Mouse (Mus musculus): ENCODE measurements at regions not wholly inside any gene's neighbourhood (a gene's known extent, or its start where the extent isn't known, plus 50 kb on each side); places are given as distances from the start of the nearest gene placed in this dataset.

- no peak for TF ChIP-seq CTCF (IDR thresholded peaks at IDR 0.05)
- no peak overlapping the region for H3K27ac ChIP-seq (ENCODE audit: low read depth, low read length)
- no peaks in the 10 kb centered on the region for H3K4me1 ChIP-seq (ENCODE audit: insufficient read depth, low read length)
- H3K9me3 ChIP-seq (ENCODE audit: low read length), result no peaks in the 10 kb centered on the region
- ATAC-seq (ENCODE audit: low FRiP score) (no peak), DNase-seq (ENCODE audit: low spot score) (no peak)
- no peak overlapping the region for H3K4me3 ChIP-seq (ENCODE audit: low read depth, low read length)
- no peak overlapping the region for H3K9ac ChIP-seq (replicated peaks; ENCODE audit: low read length, poor library complexity, severe bottlenecking)
- WGBS, result 35% methylated on average over 6 of the region's 6 CpGs
- no peaks in the 10 kb centered on the region for H3K27me3 ChIP-seq (ENCODE audit: insufficient read depth, low read length)
- no peaks in the 10 kb centered on the region for H3K36me3 ChIP-seq (ENCODE audit: insufficient read depth, low read length)
- H3K4me2 ChIP-seq (ENCODE audit: low read depth, low read length, poor library complexity, severe bottlenecking), result no peak overlapping the region
Observed at GRCm38 (mm10) chr2:171285719-171286394, 554.2 kb downstream of the Dok5 start.

GRCm38 (mm10) chr2:171280132-171280531 is 548.5 kb downstream of the Dok5 start:
- Histone ChIP-seq H3K9ac (replicated peaks; ENCODE audit: low read length, poor library complexity, severe bottlenecking) (no peak overlapping the region), H3K27ac (ENCODE audit: low read depth, low read length) (no peak overlapping the region), H3K4me2 (ENCODE audit: low read depth, low read length, poor library complexity, severe bottlenecking) (no peak overlapping the region), H3K36me3 (ENCODE audit: insufficient read depth, low read length) (no peaks in the 10 kb centered on the region), H3K9me3 (ENCODE audit: low read length) (no peaks in the 10 kb centered on the region), H3K4me1 (ENCODE audit: insufficient read depth, low read length) (no peaks in the 10 kb centered on the region), H3K4me3 (ENCODE audit: low read depth, low read length) (no peak overlapping the region), H3K27me3 (ENCODE audit: insufficient read depth, low read length) (no peaks in the 10 kb centered on the region)
- WGBS, result 84% methylated on average over 3 of the region's 3 CpGs
- no peak for ATAC-seq (ENCODE audit: low FRiP score)
- no peak for TF ChIP-seq CTCF (IDR thresholded peaks at IDR 0.05)
- no peak for DNase-seq (ENCODE audit: low spot score)

- ATAC-seq (ENCODE audit: low FRiP score) (no peak), DNase-seq (ENCODE audit: low spot score) (no peak)
- no peaks in the 10 kb centered on the region for H3K36me3 ChIP-seq (ENCODE audit: insufficient read depth, low read length)
- H3K4me3 ChIP-seq (ENCODE audit: low read depth, low read length), result no peak overlapping the region
- no peak overlapping the region for H3K9ac ChIP-seq (replicated peaks; ENCODE audit: low read length, poor library complexity, severe bottlenecking)
- WGBS, result 84% methylated on average over 3 of the region's 3 CpGs
- no peaks in the 10 kb centered on the region for H3K4me1 ChIP-seq (ENCODE audit: insufficient read depth, low read length)
- H3K27me3 ChIP-seq (ENCODE audit: insufficient read depth, low read length), result no peaks in the 10 kb centered on the region
- TF ChIP-seq CTCF (IDR thresholded peaks at IDR 0.05), result no peak
- no peaks in the 10 kb centered on the region for H3K9me3 ChIP-seq (ENCODE audit: low read length)
- H3K4me2 ChIP-seq (ENCODE audit: low read depth, low read length, poor library complexity, severe bottlenecking), result no peak overlapping the region
- no peak overlapping the region for H3K27ac ChIP-seq (ENCODE audit: low read depth, low read length)
Observed at GRCm38 (mm10) chr2:171279319-171279718, 547.7 kb downstream of the Dok5 start.

- Histone ChIP-seq H3K4me1 (ENCODE audit: insufficient read depth, low read length) (no peaks in the 10 kb centered on the region), H3K4me2 (ENCODE audit: low read depth, low read length, poor library complexity, severe bottlenecking) (peak overlapping the region; percentile 25), H3K27me3 (ENCODE audit: insufficient read depth, low read length) (no peaks in the 10 kb centered on the region), H3K9ac (replicated peaks; ENCODE audit: low read length, poor library complexity, severe bottlenecking) (no peak overlapping the region), H3K9me3 (ENCODE audit: low read length) (no peaks in the 10 kb centered on the region), H3K36me3 (ENCODE audit: insufficient read depth, low read length) (no peaks in the 10 kb centered on the region), H3K27ac (ENCODE audit: low read depth, low read length) (no peak overlapping the region), H3K4me3 (ENCODE audit: low read depth, low read length) (no peak overlapping the region)
- ATAC-seq (ENCODE audit: low FRiP score), result no peak
- 53% methylated on average over 10 of the region's 10 CpGs for WGBS
- no peak for DNase-seq (ENCODE audit: low spot score)
- TF ChIP-seq CTCF (IDR thresholded peaks at IDR 0.05), result no peak
Observed at GRCm38 (mm10) chr2:171253194-171253593, 521.6 kb downstream of the Dok5 start.

- H3K4me2 ChIP-seq (ENCODE audit: low read depth, low read length, poor library complexity, severe bottlenecking), result no peak overlapping the region
- 71% methylated on average over 4 of the region's 4 CpGs for WGBS
- no peak overlapping the region for H3K4me3 ChIP-seq (ENCODE audit: low read depth, low read length)
- H3K9me3 ChIP-seq (ENCODE audit: low read length), result no peaks in the 10 kb centered on the region
- ATAC-seq (ENCODE audit: low FRiP score), result no peak
- no peak for DNase-seq (ENCODE audit: low spot score)
- H3K36me3 ChIP-seq (ENCODE audit: insufficient read depth, low read length), result no peaks in the 10 kb centered on the region
- no peak for TF ChIP-seq CTCF (IDR thresholded peaks at IDR 0.05)
- H3K4me1 ChIP-seq (ENCODE audit: insufficient read depth, low read length), result no peaks in the 10 kb centered on the region
- no peaks in the 10 kb centered on the region for H3K27me3 ChIP-seq (ENCODE audit: insufficient read depth, low read length)
- H3K27ac ChIP-seq (ENCODE audit: low read depth, low read length), result no peak overlapping the region
- H3K9ac ChIP-seq (replicated peaks; ENCODE audit: low read length, poor library complexity, severe bottlenecking), result no peak overlapping the region
Observed at GRCm38 (mm10) chr2:171245391-171245790, 513.8 kb downstream of the Dok5 start.

GRCm38 (mm10) chr2:171242356-171242755 is 510.7 kb downstream of the Dok5 start:
- H3K9me3 ChIP-seq (ENCODE audit: low read length), result no peaks in the 10 kb centered on the region
- H3K4me2 ChIP-seq (ENCODE audit: low read depth, low read length, poor library complexity, severe bottlenecking), result no peak overlapping the region
- H3K36me3 ChIP-seq (ENCODE audit: insufficient read depth, low read length), result no peaks in the 10 kb centered on the region
- no peak overlapping the region for H3K4me3 ChIP-seq (ENCODE audit: low read depth, low read length)
- H3K9ac ChIP-seq (replicated peaks; ENCODE audit: low read length, poor library complexity, severe bottlenecking), result no peak overlapping the region
- no peak for TF ChIP-seq CTCF (IDR thresholded peaks at IDR 0.05)
- H3K4me1 ChIP-seq (ENCODE audit: insufficient read depth, low read length), result no peaks in the 10 kb centered on the region
- DNase-seq (ENCODE audit: low spot score) (no peak), ATAC-seq (ENCODE audit: low FRiP score) (no peak)
- 70% methylated on average over 5 of the region's 5 CpGs for WGBS
- H3K27me3 ChIP-seq (ENCODE audit: insufficient read depth, low read length), result no peaks in the 10 kb centered on the region
- H3K27ac ChIP-seq (ENCODE audit: low read depth, low read length), result no peak overlapping the region
